Mouse (Mus musculus): ENCODE results near the gene Dexi. TPM values are rescaled to one million over a fixed set of nuclear protein-coding genes. Genes with fewer than 3 reads are reported as not detected.

The Dexi gene
- total RNA-seq, 2 experiments from 2014 or later, result 29.7 to 33.3 TPM

GRCm38 (mm10) chr16:10453872-10454582 is 88.8 kb downstream of the Dexi start:
- DNase-seq, result no peak

Other genes starting within 250 kb of the Dexi start
- 10 to 100 TPM; 31.4 to 34.6 TPM for gene Emp2, start 229.1 kb downstream of the Dexi start, total RNA-seq (2021)
- gene Tekt5, start 147.6 kb downstream of the Dexi start, total RNA-seq (2021), result not detected
- gene Nubp1, start 131.1 kb downstream of the Dexi start, total RNA-seq (2021), result 1 to 10 TPM; 7.7 to 8.4 TPM
- gene Tvp23a, start 95.7 kb downstream of the Dexi start, total RNA-seq (2021), result under 1 TPM; 0.10 to 0.26 TPM
- 1 to 10 TPM; 1.3 to 3.9 TPM for gene Ciita, start 63.0 kb downstream of the Dexi start, total RNA-seq (2021)
- gene Clec16a, start 2.3 kb upstream of the Dexi start, total RNA-seq (2021), result 10 to 100 TPM; 54.5 to 57.2 TPM
- under 1 TPM; 0.35 to 0.75 TPM for gene Socs1, start 242.5 kb upstream of the Dexi start, total RNA-seq (2021)
- not detected for gene Tnp2, start 245.6 kb upstream of the Dexi start, total RNA-seq (2021)
- gene Prm3, start 247.9 kb upstream of the Dexi start, total RNA-seq (2021), result not detected